In genomic region chr2:51981630-51982029, GRCm38 (mm10) we compare ENCODE assay signal across 8 mouse cellular contexts. TPM values are rescaled to one million over a fixed set of nuclear protein-coding genes. Genes with fewer than 3 reads are reported as not detected.
DNase-seq lines count a peak whose midpoint lies in the region; ATAC-seq lines count a peak whose summit lies in the region.

No protein-coding gene starts in this region.

- no peak overlapping the region for H3K4me3 ChIP-seq in lung, embryonic 15.5 days

- no peaks in the 10 kb centered on the region for H3K27me3 ChIP-seq in lung, embryonic 15.5 days

- WGBS in lung, embryonic 15.5 days: 23% methylated on average over 11 of the region's 11 CpGs

- H3K4me1 ChIP-seq in lung, embryonic 15.5 days: peaks cover 14% of the 10 kb centered on the region

- intact Hi-C loops in left cerebral cortex, postnatal 4 days (cut with DNase I): no loop called here

- peak; percentile 73; the same call in 1 of the 2 replicates for ATAC-seq in lung, embryonic 15.5 days (ENCODE audit: borderline replicate concordance, extremely low read depth, low FRiP score, low TSS enrichment)
- ATAC-seq in inflammation-experienced regulatory T-cells, adult 6 months: no peak

- H3K9ac ChIP-seq in lung, embryonic 15.5 days: peak overlapping the region; percentile 20; the same call in 1 of the 2 replicates

- peak; percentile 34 for DNase-seq in left cerebral cortex, postnatal 4 days
- no peak for DNase-seq in left cerebral cortex, adult 8-10 months (ENCODE audit: low spot score in 2 of 2)
- DNase-seq in heart, adult 18-20 months: peak; percentile 45 to 56
- peak; percentile 38 for DNase-seq in kidney, adult 18-20 months
- DNase-seq in right cerebral cortex, postnatal 25 days: no peak
- no peak for DNase-seq in right cerebral cortex, adult 18-20 months

- no peaks in the 10 kb centered on the region for H3K9me3 ChIP-seq in lung, embryonic 15.5 days

- peak overlapping the region; percentile 79 for H3K27ac ChIP-seq in lung, embryonic 15.5 days

- peak overlapping the region; percentile 46 for H3K4me2 ChIP-seq in lung, embryonic 15.5 days

- no peaks in the 10 kb centered on the region for H3K36me3 ChIP-seq in lung, embryonic 15.5 days

RNA-seq across cellular contexts. Expression of gene Nmi, which starts 8.3 kb away (rescaled TPM):
- 1 to 10 TPM; 1.7 to 2.6 TPM for total RNA-seq in left cerebral cortex, postnatal 4 days (2021)
- total RNA-seq in left cerebral cortex, adult 8-10 months (2022): 1 to 10 TPM; 3.1 to 3.6 (median 3.2) TPM
- 1 to 10 TPM; 7.1 to 7.9 TPM for total RNA-seq in heart, adult 18-20 months (2021)
- 23.5 and 28.5 TPM in 2 replicates for polyA plus RNA-seq in lung, embryonic 15.5 days (2015; fragmentation: Nextera tagmentation; extraction: Ambion mirVana)
- polyA plus RNA-seq in inflammation-experienced regulatory T-cells, adult 6 months (2017; shearing (Covaris generic)): 100 to 1,000 TPM; 168 to 202 (median 175) TPM

RNA-seq across cellular contexts. Expression of gene Rbm43, which starts 46.7 kb away (rescaled TPM):
- 10 to 100 TPM; 14.5 to 15.3 TPM for total RNA-seq in left cerebral cortex, postnatal 4 days (2021)
- 10 to 100 TPM; 17.6 to 21.1 (median 20.2) TPM for total RNA-seq in left cerebral cortex, adult 8-10 months (2022)
- 1 to 10 TPM; 4.0 to 5.2 TPM for total RNA-seq in heart, adult 18-20 months (2021)
- 19.6 and 22.0 TPM in 2 replicates for polyA plus RNA-seq in lung, embryonic 15.5 days (2015; fragmentation: Nextera tagmentation; extraction: Ambion mirVana)
- polyA plus RNA-seq in inflammation-experienced regulatory T-cells, adult 6 months (2017; shearing (Covaris generic)): 10 to 100 TPM; 29.8 to 56.9 (median 37.3) TPM

RNA-seq across cellular contexts. Expression of gene Tnfaip6, which starts 56.2 kb away (rescaled TPM):
- total RNA-seq in left cerebral cortex, postnatal 4 days (2021): 1 to 10 TPM; 2.2 to 2.3 TPM
- 10 to 100 TPM; 10.8 to 13.1 (median 11.9) TPM for total RNA-seq in left cerebral cortex, adult 8-10 months (2022)
- total RNA-seq in heart, adult 18-20 months (2021): under 1 TPM; 0.45 to 0.59 TPM
- polyA plus RNA-seq in lung, embryonic 15.5 days (2015; fragmentation: Nextera tagmentation; extraction: Ambion mirVana): 6.5 and 6.6 TPM in 2 replicates
- under 1 TPM in 1 of 3 experiments, not detected in 2; 0.21 TPM for polyA plus RNA-seq in inflammation-experienced regulatory T-cells, adult 6 months (2017; shearing (Covaris generic))

Comparison
In these comparisons a context has a peak if more than half of its experiments do, and no peak if none do; other contexts are left out.
1. DNase-seq: peak in left cerebral cortex, postnatal 4 days (single experiment), heart, adult 18-20 months (2 of 2) and kidney, adult 18-20 months (single experiment); none in left cerebral cortex, adult 8-10 months (0 of 2), right cerebral cortex, postnatal 25 days (single experiment) and right cerebral cortex, adult 18-20 months (single experiment).